Mouse (Mus musculus): Measurements from ENCODE around the gene Nek9.

DNA sequence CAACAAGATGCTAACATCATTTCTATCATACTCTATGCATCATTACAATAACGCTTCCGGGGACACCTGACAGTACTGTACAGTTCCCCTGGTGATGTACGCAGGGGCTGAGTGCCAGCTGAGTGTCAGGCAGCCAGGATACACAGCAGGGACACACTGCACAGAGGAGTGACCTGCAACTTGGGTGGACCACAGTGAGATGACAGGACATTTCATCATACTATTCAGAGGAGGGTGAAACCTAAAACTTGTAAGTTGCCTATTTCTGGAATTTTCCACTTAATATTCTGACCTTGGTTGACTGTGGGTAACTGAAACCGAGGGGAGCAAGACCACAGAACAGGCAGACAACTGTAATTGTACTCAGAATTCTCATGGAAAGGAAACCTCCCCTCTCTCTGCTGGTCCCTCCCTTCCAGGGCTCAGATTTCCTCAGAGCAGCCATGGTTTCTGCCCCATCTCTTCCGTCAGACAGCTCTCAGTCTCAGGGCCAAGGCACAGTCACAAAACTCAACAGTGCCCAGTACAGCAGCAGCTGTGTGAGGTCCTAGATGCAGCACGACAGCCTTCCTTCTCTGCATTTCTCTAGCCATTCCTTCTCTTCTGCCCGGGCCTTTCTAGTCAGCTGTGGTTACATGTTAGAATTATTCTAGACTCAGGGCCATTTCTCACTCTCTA, 82.9 kb downstream of the Nek9 start:
- no peak for TF ChIP-seq CTCF (IDR thresholded peaks at IDR 0.05; ENCODE audit: borderline replicate concordance, extremely low read depth, insufficient read depth, insufficient read length)
- no peak for TF ChIP-seq POLR2A (IDR thresholded peaks at IDR 0.05; ENCODE audit: borderline replicate concordance, extremely low read depth, insufficient read depth, insufficient read length, poor library complexity, severe bottlenecking)

All from brain, embryonic 14.5 days (tissue).